12 mouse cellular contexts compared by ENCODE assay signal in the genomic region with DNA sequence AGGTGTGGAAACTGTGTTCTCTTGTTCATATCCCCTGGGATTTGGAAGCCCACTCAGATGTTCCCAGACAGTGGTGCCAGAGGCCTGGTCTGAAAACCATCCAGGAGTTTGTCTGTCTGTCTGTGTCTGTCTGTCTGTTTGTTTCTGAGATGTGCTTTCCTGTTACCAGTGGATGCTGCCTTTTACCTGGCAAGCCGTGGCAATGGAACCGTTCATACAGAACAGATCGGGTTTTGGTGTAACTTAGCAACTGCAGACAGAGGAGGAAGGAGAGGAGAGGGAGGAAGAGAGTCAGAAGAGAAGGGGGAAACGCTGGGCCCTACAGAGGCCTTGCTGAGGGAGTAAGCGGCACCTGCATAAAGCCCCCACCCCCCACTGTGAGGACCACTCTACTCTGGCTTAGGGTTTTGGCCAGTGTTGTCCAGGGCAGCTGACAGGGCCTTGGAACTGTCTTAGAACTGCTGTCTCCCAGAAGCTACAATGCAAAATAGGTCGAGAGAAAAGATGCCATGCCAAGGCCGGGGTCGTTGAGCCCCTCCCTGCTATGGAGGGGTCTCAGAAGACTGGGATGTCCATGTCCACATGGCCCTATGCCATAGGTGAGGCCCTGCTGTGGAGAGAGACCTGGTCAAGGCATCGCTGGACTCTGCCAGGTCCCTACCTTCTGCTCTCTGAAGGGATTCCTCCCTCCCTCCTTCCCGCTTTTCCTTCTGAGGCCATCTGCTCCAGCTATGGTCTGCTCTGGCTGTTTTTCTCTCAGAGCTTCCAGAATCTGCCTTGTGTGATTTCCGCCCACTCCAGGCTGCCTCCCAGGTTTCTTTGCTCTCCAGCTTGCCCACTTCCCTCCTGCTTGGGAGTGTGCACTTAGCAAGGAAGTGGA. TPM values are rescaled to one million over a fixed set of nuclear protein-coding genes. Genes with fewer than 3 reads are reported as not detected.
A peak's percentile ranks its signal among the peaks of the same experiment; 100 is the strongest.
DNase-seq lines count a peak whose midpoint lies in the region; ATAC-seq and TF ChIP-seq lines count a peak whose summit lies in the region.
"Had no signal": no experiment of that assay in that cellular context is flagged by ENCODE, and none has a peak within 500 bp of the region (broad histone marks: within the 10 kb centered on the region; RNA-seq: fewer than 3 reads in every experiment).

No protein-coding gene starts in this region.

- ATAC-seq in forebrain, embryonic 15.5 days (replicated peaks) = no peak
- no peak for ATAC-seq in forebrain, embryonic 11.5 days (replicated peaks; ENCODE audit: low FRiP score)
- ATAC-seq in inflammation-experienced regulatory T-cells, adult 6 months = no peak
- ATAC-seq in kidney, embryonic 16.5 days (ENCODE audit: low FRiP score, low TSS enrichment) = no peak

- no peak for TF ChIP-seq POLR2A in brain, embryonic 14.5 days (IDR thresholded peaks at IDR 0.05; ENCODE audit: borderline replicate concordance, extremely low read depth, insufficient read depth, insufficient read length, poor library complexity, severe bottlenecking)

- H3K9ac ChIP-seq in forebrain, embryonic 15.5 days (replicated peaks) = no peak overlapping the region
- H3K9ac ChIP-seq in forebrain, embryonic 11.5 days (ENCODE audit: low read length) = no peak overlapping the region
- H3K9ac ChIP-seq in kidney, embryonic 16.5 days (replicated peaks; ENCODE audit: low read length) = no peak overlapping the region
- H3K9ac ChIP-seq: neural tube, embryonic 15.5 days had no signal

- TF ChIP-seq CTCF in brain, embryonic 14.5 days (IDR thresholded peaks at IDR 0.05; ENCODE audit: borderline replicate concordance, extremely low read depth, insufficient read depth, insufficient read length) = no peak

- H3K4me3 ChIP-seq in forebrain, embryonic 15.5 days = no peak overlapping the region
- no peak overlapping the region for H3K4me3 ChIP-seq in forebrain, embryonic 11.5 days (ENCODE audit: low read depth, low read length)
- H3K4me3 ChIP-seq in kidney, embryonic 16.5 days (ENCODE audit: low read length) = no peak overlapping the region

- no peaks in the 10 kb centered on the region for H3K36me3 ChIP-seq in forebrain, embryonic 15.5 days
- H3K36me3 ChIP-seq in forebrain, embryonic 11.5 days (ENCODE audit: control insufficient read depth, insufficient read depth, low read length) = no peaks in the 10 kb centered on the region
- H3K36me3 ChIP-seq in kidney, embryonic 16.5 days (ENCODE audit: insufficient read depth, low read length) = no peaks in the 10 kb centered on the region
- H3K36me3 ChIP-seq: neural tube, embryonic 15.5 days had no signal

- no peak for DNase-seq in forebrain, embryonic 11.5 days (ENCODE audit: low spot score)
- DNase-seq in brain, embryonic 14.5 days (ENCODE audit: low read depth) = peak; percentile 24
- DNase-seq in frontal cortex, adult 2 months (ENCODE audit: extremely low spot score in 1 of 2, low spot score in 1 of 2) = peak; percentile 85 to 90
- DNase-seq in left cerebral cortex, postnatal 14 days (ENCODE audit: low spot score in 2 of 2) = peak; percentile 80 to 89
- no peak for DNase-seq in kidney, postnatal 14 days
- DNase-seq: adrenal gland, adult 2 months; kidney, postnatal 4 days had no signal

- H3K4me2 ChIP-seq in forebrain, embryonic 15.5 days (replicated peaks) = no peak overlapping the region
- H3K4me2 ChIP-seq in forebrain, embryonic 11.5 days (ENCODE audit: low read depth, low read length, severe bottlenecking) = no peak overlapping the region
- no peak overlapping the region for H3K4me2 ChIP-seq in kidney, embryonic 16.5 days (replicated peaks; ENCODE audit: low read depth, low read length)

- intact Hi-C loops in left cerebral cortex, postnatal 14 days (cut with DNase I) = loop anchor here (5.0 kb wide), 3 partner anchors 34 to 76 kb away; a partner anchor contains a TSS

- 70% methylated on average over 11 of the region's 11 CpGs for WGBS in forebrain, embryonic 15.5 days
- 74% methylated on average over 11 of the region's 11 CpGs for WGBS in forebrain, embryonic 11.5 days
- 65% methylated on average over 11 of the region's 11 CpGs for WGBS in kidney, embryonic 16.5 days

- 0 out of 2 replicates have a peak overlapping the region, but pooled peaks have one; percentile 15 for H3K27ac ChIP-seq in forebrain, embryonic 15.5 days (replicated peaks)
- no peak overlapping the region for H3K27ac ChIP-seq in forebrain, embryonic 11.5 days (ENCODE audit: low read depth, low read length)
- H3K27ac ChIP-seq in kidney, embryonic 16.5 days (ENCODE audit: low read length) = no peak overlapping the region
- H3K27ac ChIP-seq: neural tube, embryonic 15.5 days had no signal

- peaks cover 14% of the 10 kb centered on the region; the same call in 1 of the 2 replicates for H3K27me3 ChIP-seq in forebrain, embryonic 15.5 days
- H3K27me3 ChIP-seq in forebrain, embryonic 11.5 days (ENCODE audit: control insufficient read depth, insufficient read depth, low read length) = peaks cover 24% of the 10 kb centered on the region
- H3K27me3 ChIP-seq in kidney, embryonic 16.5 days (ENCODE audit: insufficient read depth, low read length) = peaks cover 40% of the 10 kb centered on the region

- H3K9me3 ChIP-seq in forebrain, embryonic 15.5 days = no peaks in the 10 kb centered on the region
- no peaks in the 10 kb centered on the region for H3K9me3 ChIP-seq in forebrain, embryonic 11.5 days (ENCODE audit: control insufficient read depth, low read length)
- no peaks in the 10 kb centered on the region for H3K9me3 ChIP-seq in kidney, embryonic 16.5 days (ENCODE audit: low read length)
- H3K9me3 ChIP-seq: neural tube, embryonic 15.5 days had no signal

- H3K4me1 ChIP-seq in forebrain, embryonic 15.5 days = peaks cover 28% of the 10 kb centered on the region
- peaks cover 3% of the 10 kb centered on the region; the same call in 1 of the 2 replicates for H3K4me1 ChIP-seq in forebrain, embryonic 11.5 days (replicated peaks; ENCODE audit: control insufficient read depth, insufficient read depth, low read length)
- H3K4me1 ChIP-seq in kidney, embryonic 16.5 days (ENCODE audit: insufficient read depth, low read length) = 0 out of 2 replicates have a peak, but pooled peaks cover 5% of the 10 kb centered on the region

RNA-seq across cellular contexts. Expression of a gene that starts 2.0 kb away (rescaled TPM):
- 3.7 and 4.1 TPM in 2 replicates for polyA plus RNA-seq in forebrain, embryonic 15.5 days (2015; fragmentation: Nextera tagmentation; extraction: Ambion mirVana)
- 0.13 and 0.20 TPM in 2 replicates for polyA plus RNA-seq in forebrain, embryonic 11.5 days (2014; fragmentation: Nextera tagmentation; extraction: Ambion mirVana)
- polyA plus RNA-seq in brain, embryonic 14.5 days (2012; rRNA removed) = 5.5 and 5.8 TPM in 2 replicates
- 154 and 164 TPM in 2 replicates for polyA plus RNA-seq in frontal cortex, adult 2 months (2012; rRNA removed)
- total RNA-seq in left cerebral cortex, postnatal 14 days (2021) = 100 to 1,000 TPM; 121 to 129 TPM
- 1 to 10 TPM; 4.0 to 4.8 (median 4.6) TPM for polyA plus RNA-seq in inflammation-experienced regulatory T-cells, adult 6 months (2017; shearing (Covaris generic))
- 0.72 and 1.5 TPM in 2 replicates for polyA plus RNA-seq in kidney, embryonic 16.5 days (2015; fragmentation: Nextera tagmentation; extraction: Ambion mirVana)
- total RNA-seq: megakaryocyte-erythroid progenitor cell, adult 5-6 weeks had no signal

Comparison
In these comparisons a context has a peak if more than half of its experiments do, and no peak if none do; other contexts are left out.
1. DNase-seq: peak in brain, embryonic 14.5 days (single experiment), frontal cortex, adult 2 months (2 of 2) and left cerebral cortex, postnatal 14 days (2 of 2); none in forebrain, embryonic 11.5 days (single experiment) and kidney, postnatal 14 days (single experiment).
2. RNA of a gene that starts 2.0 kb away (polyA plus RNA-seq): 154 to 164 TPM in frontal cortex, adult 2 months; 5.5 to 5.8 TPM in brain, embryonic 14.5 days, 4.0 to 4.8 TPM in inflammation-experienced regulatory T-cells, adult 6 months, 3.7 to 4.1 TPM in forebrain, embryonic 15.5 days, 0.72 to 1.5 TPM in kidney, embryonic 16.5 days and 0.13 to 0.20 TPM in forebrain, embryonic 11.5 days; every median in the first group is over 10 times any median in the second.